Mouse (Mus musculus) midbrain, embryonic 11.5 days (tissue): ENCODE data around the gene Sergef. TPM values are rescaled to one million over a fixed set of nuclear protein-coding genes. Genes with fewer than 3 reads are reported as not detected.

Experiments used
- ATAC-seq: fragments of 200-750 bp; cut with Nextera tagmentation; 2 replicates; pipeline ENCODE4 v1.8.0; 2017; ENCODE audit warnings: moderate TSS enrichment, moderate library complexity; ENCODE audit not compliant: low FRiP score
- DNase-seq: peaks from one replicate; pipeline ENCODE4 v3.0.0; 2015; ENCODE audit warnings: low spot score; ENCODE audit errors: missing footprints
- H3K27ac ChIP-seq: fragments of 300-500 bp; sonication (generic); 2 replicates; pipeline ENCODE4 v1.5.1; 2014; ENCODE audit warnings: low read depth, low read length
- H3K27me3 ChIP-seq: fragments of 300-500 bp; sonication (generic); 2 replicates; pipeline ENCODE4 v1.6.1; 2014; ENCODE audit warnings: mild to moderate bottlenecking, low read length, moderate library complexity, mixed read lengths; ENCODE audit not compliant: control insufficient read depth, insufficient read depth
- H3K36me3 ChIP-seq: fragments of 300-500 bp; sonication (generic); 2 replicates; pipeline ENCODE4 v1.6.1; 2014; ENCODE audit warnings: mild to moderate bottlenecking, low read length, moderate library complexity, mixed read lengths; ENCODE audit not compliant: control insufficient read depth, insufficient read depth
- H3K4me1 ChIP-seq: fragments of 300-500 bp; sonication (generic); 2 replicates; pipeline ENCODE4 v1.6.1; 2014; ENCODE audit warnings: low read length; ENCODE audit not compliant: control insufficient read depth, insufficient read depth
- H3K4me2 ChIP-seq: fragments of 300-500 bp; sonication (generic); 2 replicates; pipeline ENCODE4 v1.6.1; 2014; ENCODE audit warnings: mild to moderate bottlenecking, moderate library complexity
- H3K4me3 ChIP-seq: fragments of 300-500 bp; sonication (generic); 2 replicates; pipeline ENCODE4 v1.5.1; 2014; ENCODE audit warnings: low read depth, low read length
- H3K9ac ChIP-seq: fragments of 300-500 bp; sonication (generic); 2 replicates; pipeline ENCODE4 v1.6.1; 2014; ENCODE audit warnings: low read length
- H3K9me3 ChIP-seq: fragments of 300-500 bp; sonication (generic); 2 replicates; pipeline ENCODE4 v1.6.1; 2016; ENCODE audit warnings: low read length; ENCODE audit not compliant: control insufficient read depth
- WGBS: fragments of 180-500 bp; shearing (Covaris S2); extraction: QIAGEN DNeasy Blood & Tissue Kit; methylation state at CpG from one replicate; pipeline ENCODE4 v1.1.7; 2014; 5-methylcytosine and 5-hydroxymethylcytosine counted together
- polyA plus RNA-seq: library from polyadenylated mRNA; unstranded; fragments of >200 nt; fragmentation: Nextera tagmentation; extraction: Ambion mirVana; gene quantifications from 2 replicates; pipeline ENCODE4 v1.2.1, GENCODE M21; 2014

Gene Sergef
- polyA plus RNA-seq, 1 experiment from 2014 or later: 15.7 TPM

DNA sequence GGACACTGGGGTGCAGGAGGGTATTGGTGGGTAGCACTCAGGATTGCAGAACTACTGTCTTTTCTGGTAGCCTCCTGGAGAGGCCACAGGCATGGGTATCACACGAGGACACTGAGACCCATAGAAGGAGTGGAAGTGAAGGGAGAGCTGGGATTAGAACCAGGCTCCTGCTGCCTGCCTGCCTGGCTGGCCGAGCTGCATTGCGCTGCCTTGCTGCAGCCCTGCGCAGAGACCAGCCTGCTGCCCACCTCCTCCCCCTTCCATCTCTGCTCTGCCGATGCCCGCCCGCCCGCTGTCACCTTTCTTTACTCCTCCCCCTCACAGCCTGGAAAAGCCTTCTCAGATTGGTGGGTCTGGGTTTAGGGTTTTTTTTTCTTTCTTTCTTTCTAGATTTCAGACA, 239.3 kb downstream of the Sergef start:
- Histone ChIP-seq H3K9me3 (no peaks in the 10 kb centered on the region), H3K9ac (no peak overlapping the region), H3K4me2 (no peak overlapping the region), H3K4me1 (peaks cover 4% of the 10 kb centered on the region; the same call in 1 of the 2 replicates), H3K27ac (no peak overlapping the region), H3K4me3 (no peak overlapping the region), H3K27me3 (peaks cover 40% of the 10 kb centered on the region), H3K36me3 (no peaks in the 10 kb centered on the region)
- DNase-seq: no peak
- WGBS: 56% methylated on average over 8 of the region's 8 CpGs
- no peak for ATAC-seq

DNA sequence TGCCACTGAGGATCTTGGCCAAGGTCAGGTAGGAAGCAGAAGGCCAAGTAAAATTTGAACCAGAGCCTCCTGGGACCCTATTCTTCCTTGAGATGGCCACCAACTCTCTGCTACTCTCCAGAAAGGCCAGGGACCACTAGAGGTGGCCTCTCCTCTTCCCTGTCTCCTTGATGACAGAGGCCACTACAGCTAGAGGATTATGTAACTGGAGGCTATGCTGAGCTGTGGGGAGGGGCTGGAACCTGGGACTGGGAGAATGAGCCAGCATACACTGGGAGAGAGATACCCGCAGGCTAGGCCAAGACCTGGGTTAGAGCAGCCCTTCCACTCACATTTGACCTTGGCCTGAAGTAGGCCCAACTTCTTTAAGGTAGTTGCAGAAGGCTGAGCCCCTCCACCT, 239.9 kb downstream of the Sergef start:
- no peak for DNase-seq
- Histone ChIP-seq H3K4me2 (no peak overlapping the region), H3K4me1 (peaks cover 4% of the 10 kb centered on the region; the same call in 1 of the 2 replicates), H3K9ac (no peak overlapping the region), H3K4me3 (no peak overlapping the region), H3K9me3 (no peaks in the 10 kb centered on the region), H3K27me3 (peaks cover 46% of the 10 kb centered on the region), H3K27ac (no peak overlapping the region), H3K36me3 (no peaks in the 10 kb centered on the region)
- ATAC-seq: no peak
- WGBS: 87% methylated on average over 1 of the region's 1 CpGs

DNA sequence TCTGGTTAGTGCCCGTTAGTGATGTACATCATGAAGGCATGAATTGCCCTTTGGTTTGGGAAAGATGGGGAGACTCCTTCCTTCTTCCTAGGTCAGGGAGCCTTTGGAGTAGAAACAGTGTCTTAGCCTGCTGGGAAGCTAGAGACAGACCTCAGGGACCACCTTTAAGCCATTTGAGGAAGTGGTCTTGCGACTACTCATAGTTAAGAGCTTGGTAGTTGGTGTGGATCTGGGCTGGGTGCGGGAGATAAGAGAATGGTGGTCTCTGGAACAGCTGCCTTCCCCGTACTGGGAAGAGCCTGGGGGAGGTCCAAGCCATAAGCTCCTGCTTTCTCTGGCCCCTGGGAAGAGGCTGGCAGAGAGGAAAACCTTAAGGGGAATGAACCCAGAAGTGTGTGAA, 241.0 kb downstream of the Sergef start:
- Histone ChIP-seq H3K4me1 (peaks cover 4% of the 10 kb centered on the region; the same call in 1 of the 2 replicates), H3K9ac (no peak overlapping the region), H3K36me3 (no peaks in the 10 kb centered on the region), H3K9me3 (no peaks in the 10 kb centered on the region), H3K4me3 (no peak overlapping the region), H3K27me3 (peaks cover 56% of the 10 kb centered on the region), H3K27ac (no peak overlapping the region), H3K4me2 (no peak overlapping the region)
- no peak for ATAC-seq
- DNase-seq: no peak
- 70% methylated on average over 4 of the region's 4 CpGs for WGBS

DNA sequence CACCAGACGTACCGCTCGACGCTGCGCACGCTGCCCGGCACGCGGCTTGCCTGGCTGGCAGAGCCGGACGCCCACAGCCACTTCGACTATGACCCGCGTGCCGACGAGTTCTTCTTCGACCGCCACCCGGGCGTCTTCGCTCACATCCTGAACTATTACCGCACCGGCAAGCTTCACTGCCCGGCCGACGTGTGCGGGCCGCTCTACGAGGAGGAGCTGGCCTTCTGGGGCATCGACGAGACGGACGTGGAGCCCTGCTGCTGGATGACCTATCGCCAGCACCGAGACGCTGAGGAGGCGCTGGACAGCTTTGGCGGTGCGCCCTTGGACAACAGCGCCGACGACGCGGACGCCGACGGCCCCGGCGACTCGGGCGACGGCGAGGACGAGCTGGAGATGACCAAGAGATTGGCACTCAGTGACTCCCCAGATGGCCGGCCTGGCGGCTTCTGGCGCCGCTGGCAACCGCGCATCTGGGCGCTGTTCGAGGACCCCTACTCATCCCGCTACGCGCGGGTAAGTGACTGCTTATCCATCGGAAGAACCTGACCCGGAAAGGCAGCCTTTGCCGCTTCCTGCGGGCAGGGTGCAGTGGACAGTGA, 241.8 kb downstream of the Sergef start:
- Histone ChIP-seq H3K27me3 (peaks cover 57% of the 10 kb centered on the region), H3K9ac (no peak overlapping the region; the same call in 1 of the 2 replicates), H3K4me3 (peak overlapping the region; percentile 42), H3K27ac (no peak overlapping the region), H3K36me3 (no peaks in the 10 kb centered on the region), H3K4me1 (peaks cover 4% of the 10 kb centered on the region; the same call in 1 of the 2 replicates), H3K9me3 (no peaks in the 10 kb centered on the region), H3K4me2 (peak overlapping the region; percentile 92)
- WGBS: 12% methylated on average over 65 of the region's 70 CpGs
- DNase-seq (peak; percentile 89), ATAC-seq (no peak)

DNA sequence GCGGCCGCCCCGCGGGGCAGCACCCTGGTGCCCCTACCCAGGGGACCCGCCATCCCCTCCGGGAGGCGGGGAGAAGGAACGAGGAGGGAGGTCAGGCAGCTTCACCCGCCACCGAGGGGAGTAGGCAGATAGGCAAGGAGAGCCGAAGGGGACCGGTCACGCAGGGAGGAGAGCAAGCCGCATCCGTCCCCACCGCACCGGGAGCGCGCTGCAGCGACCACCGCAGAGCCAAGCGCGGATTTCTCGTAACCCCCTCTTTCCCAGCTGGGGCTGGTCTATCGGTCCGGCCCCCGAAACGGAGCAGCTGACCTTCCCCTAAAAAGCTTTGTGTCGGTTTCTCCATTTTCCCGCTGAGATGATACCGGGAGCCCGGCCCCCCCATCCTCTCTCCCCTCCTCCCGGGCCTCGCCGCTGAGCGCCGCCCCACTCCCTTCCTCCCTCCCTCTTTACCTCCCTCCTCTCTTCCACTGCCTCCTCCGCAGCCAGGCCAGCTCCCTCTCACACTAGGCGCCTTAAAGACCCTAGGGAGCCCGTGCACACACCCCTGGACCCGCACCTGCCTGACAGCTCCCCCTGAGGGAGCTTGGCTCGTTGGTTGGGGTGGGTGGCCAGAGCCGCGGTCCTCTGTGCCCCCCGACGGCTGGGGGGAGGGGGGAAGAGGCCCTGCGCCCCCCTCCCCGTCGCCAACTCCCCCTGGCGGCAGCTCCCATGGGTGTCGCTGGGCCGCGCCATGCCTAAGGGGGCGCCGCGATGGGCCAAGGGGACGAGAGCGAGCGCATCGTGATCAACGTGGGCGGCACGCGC, 242.5 kb downstream of the Sergef start:
- Histone ChIP-seq H3K27me3 (peaks cover 57% of the 10 kb centered on the region), H3K4me2 (peak overlapping the region; percentile 92), H3K4me3 (peak overlapping the region; percentile 42), H3K36me3 (no peaks in the 10 kb centered on the region), H3K4me1 (peaks cover 4% of the 10 kb centered on the region; the same call in 1 of the 2 replicates), H3K9me3 (no peaks in the 10 kb centered on the region), H3K9ac (peak overlapping the region; percentile 64), H3K27ac (no peak overlapping the region)
- ATAC-seq (peak; percentile 43), DNase-seq (peak; percentile 91)
- WGBS: under 1% methylated on average over 55 of the region's 64 CpGs

DNA sequence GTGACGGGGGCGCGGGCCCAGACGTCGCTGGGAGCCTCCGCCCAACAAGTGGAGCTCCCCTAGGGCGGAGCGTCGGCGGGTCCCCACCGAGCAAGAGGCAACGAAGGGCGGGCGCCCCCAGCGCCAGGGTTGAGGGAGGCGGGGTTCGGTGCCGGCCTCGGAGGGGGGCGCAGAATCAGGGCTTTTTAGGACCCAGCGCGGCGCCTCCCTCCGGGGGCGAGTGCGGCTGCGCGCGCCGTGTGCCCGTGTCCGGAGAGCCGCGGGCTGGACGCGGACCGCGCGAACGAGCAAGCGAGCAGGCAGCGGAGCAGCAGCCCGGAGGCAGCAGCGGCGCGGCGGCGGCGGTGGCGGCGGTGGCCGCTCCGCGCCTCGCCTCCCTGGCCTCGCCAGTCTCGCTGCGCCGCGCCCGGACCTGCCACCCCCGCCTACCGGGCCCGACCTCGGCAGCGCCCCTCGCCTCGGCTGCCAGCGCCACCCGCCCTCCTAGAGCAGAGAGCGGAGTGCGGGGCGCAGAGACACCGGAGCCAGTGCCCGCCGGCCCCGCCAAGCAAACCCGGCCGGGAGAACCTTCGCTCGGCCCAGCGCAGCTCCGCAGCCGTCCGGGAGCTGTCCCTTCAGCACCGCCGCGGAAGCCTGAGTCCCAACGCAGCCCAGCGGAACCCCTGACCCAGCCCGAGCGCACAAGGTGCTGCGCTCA, 243.2 kb downstream of the Sergef start, which contains the start of gene Kcnc1:
Gene Kcnc1, plus strand, starts transcription at position 267 of the 697 bp plus-strand sequence.
- WGBS: under 1% methylated on average over 75 of the region's 93 CpGs
- peak within 1 kb of the TSS; percentile 64 for H3K9ac ChIP-seq
- H3K27ac ChIP-seq: 0 out of 2 replicates have a peak within 1 kb of the TSS, but pooled peaks have one; percentile 36
- H3K27me3 ChIP-seq: peaks cover 57% of the 10 kb centered on the region
- H3K4me2 ChIP-seq: peak within 1 kb of the TSS; percentile 92
- ATAC-seq (peak; percentile 76), DNase-seq (peak; percentile 97)
- H3K36me3 ChIP-seq: no peaks in the 10 kb centered on the region
- H3K9me3 ChIP-seq: no peaks in the 10 kb centered on the region
- H3K4me1 ChIP-seq: peaks cover 4% of the 10 kb centered on the region; the same call in 1 of the 2 replicates
- peak within 1 kb of the TSS; percentile 42 for H3K4me3 ChIP-seq

DNA sequence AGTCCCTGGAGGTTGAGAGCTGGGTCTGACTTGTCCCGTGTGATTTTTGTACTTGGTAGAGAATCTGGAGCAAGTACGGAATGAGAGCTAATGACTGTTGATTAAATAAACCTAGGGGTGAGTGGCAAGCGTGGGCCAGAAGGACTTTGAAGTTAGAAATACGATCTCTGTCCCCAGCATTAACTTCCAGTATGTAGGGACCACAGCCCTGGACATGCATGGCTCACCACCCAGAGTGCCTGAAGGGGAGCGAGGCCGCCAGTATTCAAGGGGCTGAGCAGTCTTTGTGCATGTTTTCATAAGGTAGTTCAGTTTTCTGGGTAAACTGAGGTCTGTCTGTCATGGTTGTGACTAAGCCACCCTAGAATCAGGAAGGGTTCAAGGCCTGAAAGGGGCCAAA, 244.0 kb downstream of the Sergef start:
- Histone ChIP-seq H3K27me3 (peaks cover 57% of the 10 kb centered on the region), H3K4me1 (peaks cover 4% of the 10 kb centered on the region; the same call in 1 of the 2 replicates), H3K27ac (no peak overlapping the region), H3K9ac (no peak overlapping the region), H3K4me2 (peak overlapping the region; percentile 92), H3K9me3 (no peaks in the 10 kb centered on the region), H3K4me3 (no peak overlapping the region), H3K36me3 (no peaks in the 10 kb centered on the region)
- DNase-seq: no peak
- WGBS: 46% methylated on average over 6 of the region's 6 CpGs
- ATAC-seq: no peak

DNA sequence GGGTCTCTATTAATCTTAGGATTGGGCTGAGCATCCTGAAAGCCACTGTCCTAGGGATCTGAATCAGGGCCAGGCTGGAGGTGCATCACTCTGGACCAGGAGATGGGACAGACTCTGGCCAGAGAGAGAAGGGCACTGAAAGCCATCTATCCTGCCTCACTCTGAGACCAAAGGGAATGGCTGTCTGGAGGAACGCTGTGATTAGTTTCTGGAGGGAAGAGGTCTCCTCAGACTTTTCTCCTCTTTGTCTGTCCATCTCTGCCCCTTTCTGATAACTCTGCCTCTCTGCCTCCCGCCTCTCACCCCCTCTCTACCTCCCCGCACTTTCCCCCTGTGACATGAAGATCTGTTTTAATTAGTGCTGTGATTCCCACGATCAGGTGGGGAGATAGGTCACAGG, 244.7 kb downstream of the Sergef start:
- Histone ChIP-seq H3K27me3 (peaks cover 57% of the 10 kb centered on the region), H3K36me3 (no peaks in the 10 kb centered on the region), H3K27ac (no peak overlapping the region), H3K9me3 (no peaks in the 10 kb centered on the region), H3K9ac (no peak overlapping the region), H3K4me3 (no peak overlapping the region), H3K4me2 (no peak overlapping the region), H3K4me1 (peaks cover 4% of the 10 kb centered on the region; the same call in 1 of the 2 replicates)
- WGBS: 72% methylated on average over 4 of the region's 4 CpGs
- DNase-seq (no peak), ATAC-seq (no peak)
